Mouse (Mus musculus): ENCODE measurements around the gene Zfp646.
"Not testable (repeated sequence)": the region's sequence is repeated elsewhere in the genome, so short reads cannot be mapped to it uniquely, and the experiment has no call there.

Gene Zfp646

GRCm38 (mm10) chr7:127876041-127876466 lies at the start of gene Zfp646:
TSS of gene Zfp646 (plus strand) at chr7:127876221.
- peak; percentile 81 to 84 for DNase-seq (ENCODE audit: low spot score in 2 of 2)

GRCm38 (mm10) chr7:127835550-127835949 lies 40.5 kb upstream of the Zfp646 start:
- DNase-seq (ENCODE audit: low spot score in 2 of 2): no peak

GRCm38 (mm10) chr7:127837473-127837872 lies 38.5 kb upstream of the Zfp646 start:
- DNase-seq (ENCODE audit: low spot score in 2 of 2): no peak

GRCm38 (mm10) chr7:127837878-127838277 lies 38.1 kb upstream of the Zfp646 start:
- not testable (repeated sequence) for DNase-seq (ENCODE audit: low spot score in 2 of 2)

- not testable (repeated sequence) for DNase-seq (ENCODE audit: low spot score in 2 of 2)
These were observed 36.0 kb upstream of the Zfp646 start for GRCm38 (mm10) chr7:127840031-127840430.

GRCm38 (mm10) chr7:127840886-127841285 lies 35.1 kb upstream of the Zfp646 start:
- peak in 1 of 2 experiments; percentile 61 for DNase-seq (ENCODE audit: low spot score in 2 of 2)

- peak; percentile 80 to 91 for DNase-seq (ENCODE audit: low spot score in 2 of 2)
These were observed 34.6 kb upstream of the Zfp646 start for GRCm38 (mm10) chr7:127841340-127842000.

- DNase-seq (ENCODE audit: low spot score in 2 of 2): peak; percentile 78 to 87
These were observed 33.9 kb upstream of the Zfp646 start for GRCm38 (mm10) chr7:127842001-127842718.

GRCm38 (mm10) chr7:127849973-127850875 lies 25.8 kb upstream of the Zfp646 start:
- no peak for DNase-seq (ENCODE audit: low spot score in 2 of 2)

- DNase-seq (ENCODE audit: low spot score in 2 of 2): no peak
These were observed 25.1 kb upstream of the Zfp646 start for GRCm38 (mm10) chr7:127850906-127851305.

GRCm38 (mm10) chr7:127858258-127858657 lies 17.8 kb upstream of the Zfp646 start:
- no peak for DNase-seq (ENCODE audit: low spot score in 2 of 2)

GRCm38 (mm10) chr7:127866434-127866833 lies 9.6 kb upstream of the Zfp646 start:
- no peak for DNase-seq (ENCODE audit: low spot score in 2 of 2)

- no peak for DNase-seq (ENCODE audit: low spot score in 2 of 2)
These were observed 8.4 kb upstream of the Zfp646 start for GRCm38 (mm10) chr7:127867641-127868040.

GRCm38 (mm10) chr7:127869149-127869810 lies 6.7 kb upstream of the Zfp646 start:
- DNase-seq (ENCODE audit: low spot score in 2 of 2): no peak

GRCm38 (mm10) chr7:127870136-127870821 lies 5.7 kb upstream of the Zfp646 start:
- DNase-seq (ENCODE audit: low spot score in 2 of 2): no peak

GRCm38 (mm10) chr7:127874812-127875626 lies 1.0 kb upstream of the Zfp646 start:
- DNase-seq (ENCODE audit: low spot score in 2 of 2): no peak

- DNase-seq (ENCODE audit: low spot score in 2 of 2): peak; percentile 89 to 93
These were observed 407 bp upstream of the Zfp646 start for GRCm38 (mm10) chr7:127875627-127876001.

GRCm38 (mm10) chr7:127876467-127877348 lies 687 bp downstream of the Zfp646 start, which contains the start of gene Zfp668:
TSS of gene Zfp668 (minus strand) at chr7:127876828.
- peak; percentile 89 to 92 for DNase-seq (ENCODE audit: low spot score in 2 of 2)

GRCm38 (mm10) chr7:127879301-127879700 lies 3.3 kb downstream of the Zfp646 start:
- DNase-seq (ENCODE audit: low spot score in 2 of 2): no peak
